Mouse (Mus musculus) heart, embryonic 11.5 days (tissue): Measurements from ENCODE around the gene H2-M5. TPM values are rescaled to one million over a fixed set of nuclear protein-coding genes. Genes with fewer than 3 reads are reported as not detected.

Experiments used
- ATAC-seq: fragments of 200-750 bp; cut with Nextera tagmentation; replicated peaks from 2 replicates; pipeline ENCODE4 v1.8.0; 2017; ENCODE audit warnings: moderate library complexity; ENCODE audit not compliant: insufficient number of reproducible peaks, low FRiP score, low TSS enrichment
- H3K27ac ChIP-seq: fragments of 300-500 bp; sonication (generic); 2 replicates; pipeline ENCODE4 v1.5.1; 2014; ENCODE audit warnings: mild to moderate bottlenecking, low read depth, low read length
- H3K27me3 ChIP-seq: fragments of 300-500 bp; sonication (generic); 2 replicates; pipeline ENCODE4 v1.6.1; 2014; ENCODE audit warnings: mild to moderate bottlenecking, low read length, mixed read lengths; ENCODE audit not compliant: control insufficient read depth, insufficient read depth
- H3K36me3 ChIP-seq: fragments of 300-500 bp; sonication (generic); 2 replicates; pipeline ENCODE4 v1.6.1; 2014; ENCODE audit warnings: mild to moderate bottlenecking, low read length, moderate library complexity, mixed read lengths; ENCODE audit not compliant: control insufficient read depth, insufficient read depth
- H3K4me1 ChIP-seq: fragments of 300-500 bp; sonication (generic); 2 replicates; pipeline ENCODE4 v1.6.1; 2014; ENCODE audit warnings: low read length; ENCODE audit not compliant: control insufficient read depth, insufficient read depth
- H3K4me2 ChIP-seq: fragments of 300-500 bp; sonication (generic); 2 replicates; pipeline ENCODE4 v1.6.1; 2014; ENCODE audit warnings: mild to moderate bottlenecking, moderate library complexity
- H3K4me3 ChIP-seq: fragments of 300-500 bp; sonication (generic); 2 replicates; pipeline ENCODE4 v1.5.1; 2014; ENCODE audit warnings: low read depth, low read length
- H3K9ac ChIP-seq: fragments of 300-500 bp; sonication (generic); 2 replicates; pipeline ENCODE4 v1.6.1; 2014; ENCODE audit warnings: mild to moderate bottlenecking, low read depth, low read length, moderate library complexity
- H3K9me3 ChIP-seq: fragments of 300-500 bp; sonication (generic); replicated peaks from 2 replicates; pipeline ENCODE4 v1.6.1; 2016; ENCODE audit warnings: low read length; ENCODE audit not compliant: control insufficient read depth
- WGBS: fragments of 180-500 bp; shearing (Covaris S2); extraction: QIAGEN DNeasy Blood & Tissue Kit; methylation state at CpG from one replicate; pipeline ENCODE4 v1.1.7; 2014; ENCODE audit not compliant: insufficient replicate concordance; 5-methylcytosine and 5-hydroxymethylcytosine counted together
- polyA plus RNA-seq: library from polyadenylated mRNA; unstranded; fragments of >200 nt; fragmentation: Nextera tagmentation; extraction: Ambion mirVana; gene quantifications from 2 replicates; pipeline ENCODE4 v1.2.1, GENCODE M21; 2014

Gene H2-M5
- polyA plus RNA-seq, 1 experiment from 2014 or later = 0.24 TPM

DNA sequence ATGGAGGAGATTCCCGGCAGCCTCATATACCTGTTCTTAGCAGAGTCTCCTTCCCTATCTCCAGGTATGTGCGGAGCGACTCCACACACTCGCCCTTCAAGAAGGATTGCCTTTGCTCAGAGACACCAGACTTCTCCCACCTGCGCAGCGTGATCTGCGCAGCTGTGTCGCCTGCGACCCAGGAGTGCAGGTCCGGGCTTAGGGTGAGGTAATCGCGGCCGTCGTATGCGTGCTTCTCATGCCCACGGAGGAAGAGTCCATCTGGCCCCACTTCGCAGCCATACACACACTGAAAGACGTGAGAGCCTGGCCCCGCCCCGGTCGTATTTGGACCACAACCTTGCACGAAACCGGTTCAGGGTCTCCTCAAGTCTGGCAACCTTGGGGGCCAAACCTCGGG is 862 bp downstream of the H2-M5 start:
- H3K27ac ChIP-seq = no peak overlapping the region
- H3K4me3 ChIP-seq = peak overlapping the region; percentile 34
- no peaks in the 10 kb centered on the region for H3K9me3 ChIP-seq
- ATAC-seq = no peak
- peaks cover 26% of the 10 kb centered on the region for H3K27me3 ChIP-seq
- peak overlapping the region; percentile 22; the same call in 1 of the 2 replicates for H3K9ac ChIP-seq
- WGBS = 8% methylated on average over 24 of the region's 24 CpGs
- peak overlapping the region; percentile 60 for H3K4me2 ChIP-seq
- H3K4me1 ChIP-seq = no peaks in the 10 kb centered on the region; the same call in 1 of the 2 replicates
- no peaks in the 10 kb centered on the region for H3K36me3 ChIP-seq

DNA sequence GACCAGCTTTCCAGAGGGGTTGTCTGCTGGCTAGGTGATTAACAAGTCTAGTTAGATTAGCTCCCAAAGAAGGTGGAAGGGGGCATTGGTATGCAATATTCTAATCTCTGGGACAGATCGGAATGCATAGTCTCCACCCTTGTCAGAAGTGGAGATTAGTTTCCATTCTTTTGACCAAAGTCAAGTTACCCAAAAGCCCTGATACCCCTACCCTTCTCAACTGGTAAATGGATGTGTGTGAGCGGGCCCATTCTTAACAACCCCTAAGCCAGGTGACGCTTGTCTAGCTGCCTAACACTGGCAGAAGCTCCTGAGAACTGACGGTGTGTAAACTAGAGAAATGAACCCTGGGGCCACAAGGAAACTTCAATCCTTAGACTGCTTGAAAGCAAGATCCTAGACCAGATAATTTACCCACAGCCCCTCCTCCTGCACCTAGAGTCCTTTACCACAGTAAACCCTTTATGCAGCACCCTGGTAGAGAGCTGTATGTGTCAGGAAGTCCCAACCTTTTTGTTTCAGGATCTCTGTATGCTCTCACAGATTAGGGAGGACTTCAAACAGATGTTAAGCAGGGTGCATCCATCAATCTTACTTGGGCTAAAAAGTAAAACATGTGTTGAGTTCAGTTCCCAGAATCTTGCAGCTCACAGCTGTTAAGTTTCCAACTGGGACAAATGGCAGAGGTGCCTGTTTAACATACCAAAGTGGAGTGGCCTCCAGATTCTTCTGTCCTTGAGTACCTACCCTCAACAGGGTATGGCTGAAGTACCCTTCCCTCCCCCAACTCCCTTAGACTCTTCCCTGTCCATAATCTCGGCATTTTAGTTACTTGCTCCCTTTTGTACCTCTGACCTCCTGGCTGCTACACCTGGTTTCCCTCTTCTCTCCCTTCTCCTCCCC is 6.8 kb downstream of the H2-M5 start:
- ATAC-seq = no peak
- WGBS = 28% methylated on average over 5 of the region's 5 CpGs
- H3K36me3 ChIP-seq = no peaks in the 10 kb centered on the region
- H3K4me1 ChIP-seq = peaks cover 4% of the 10 kb centered on the region; the same call in 1 of the 2 replicates
- no peak overlapping the region for H3K4me2 ChIP-seq
- H3K9ac ChIP-seq = no peak overlapping the region
- H3K27ac ChIP-seq = no peak overlapping the region
- H3K9me3 ChIP-seq = no peaks in the 10 kb centered on the region
- H3K27me3 ChIP-seq = peaks cover 7% of the 10 kb centered on the region
- H3K4me3 ChIP-seq = no peak overlapping the region

- no peaks in the 10 kb centered on the region for H3K9me3 ChIP-seq
- no peak overlapping the region for H3K27ac ChIP-seq
- 3% methylated on average over 4 of the region's 4 CpGs for WGBS
- peak overlapping the region; percentile 67 for H3K4me2 ChIP-seq
- H3K4me1 ChIP-seq = peaks cover 4% of the 10 kb centered on the region; the same call in 1 of the 2 replicates
- H3K4me3 ChIP-seq = peak overlapping the region; percentile 32
- no peaks in the 10 kb centered on the region for H3K36me3 ChIP-seq
- peak overlapping the region; percentile 59; the same call in 1 of the 2 replicates for H3K9ac ChIP-seq
- no peak for ATAC-seq
- H3K27me3 ChIP-seq = peaks cover 7% of the 10 kb centered on the region; the same call in 1 of the 2 replicates
Observed at GRCm38 (mm10) chr17:36981845-36982244, 7.5 kb downstream of the H2-M5 start.

GRCm38 (mm10) chr17:36981221-36981813 is 8.0 kb downstream of the H2-M5 start, which contains the start of gene 2410137M14Rik:
Gene 2410137M14Rik (minus strand): TSS chr17:36981237.
- H3K36me3 ChIP-seq = no peaks in the 10 kb centered on the region
- ATAC-seq = no peak
- H3K4me3 ChIP-seq = peak within 1 kb of the TSS; percentile 32
- H3K4me2 ChIP-seq = peak within 1 kb of the TSS; percentile 67
- no peak within 1 kb of the TSS for H3K27ac ChIP-seq
- H3K4me1 ChIP-seq = peaks cover 4% of the 10 kb centered on the region; the same call in 1 of the 2 replicates
- H3K27me3 ChIP-seq = peaks cover 3% of the 10 kb centered on the region; the same call in 1 of the 2 replicates
- H3K9me3 ChIP-seq = no peaks in the 10 kb centered on the region
- H3K9ac ChIP-seq = peak within 1 kb of the TSS; percentile 59
- 4% methylated on average over 18 of the region's 18 CpGs for WGBS

DNA sequence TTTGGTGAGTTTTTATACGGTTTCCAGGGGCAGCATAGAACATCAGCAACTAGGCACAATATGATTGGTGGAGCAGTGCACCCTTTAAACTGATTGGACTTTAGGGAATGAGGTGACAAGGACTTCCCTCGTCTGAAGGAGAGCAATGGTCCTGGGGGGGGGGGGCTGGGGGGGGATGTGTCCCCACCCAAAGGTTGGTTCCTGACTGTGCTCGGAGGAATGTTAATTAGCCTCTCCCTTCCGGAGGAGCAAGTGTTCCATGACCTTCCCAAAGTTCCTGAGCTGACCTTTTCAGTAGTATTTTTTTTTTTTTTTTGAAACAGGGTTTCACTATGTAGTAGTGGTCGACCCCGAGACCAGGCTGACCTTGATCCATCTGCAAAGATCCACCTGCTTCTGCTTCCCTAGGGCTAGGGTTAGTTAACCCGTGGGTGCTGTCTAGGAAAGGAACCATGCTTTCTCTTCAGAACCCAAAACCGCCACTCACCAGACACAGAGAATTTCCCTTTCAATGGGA is 16.0 kb downstream of the H2-M5 start:
- H3K4me2 ChIP-seq = no peak overlapping the region
- H3K4me3 ChIP-seq = no peak overlapping the region
- no peaks in the 10 kb centered on the region for H3K9me3 ChIP-seq
- H3K9ac ChIP-seq = no peak overlapping the region
- 65% methylated on average over 8 of the region's 8 CpGs for WGBS
- ATAC-seq = no peak
- H3K27ac ChIP-seq = no peak overlapping the region
- H3K4me1 ChIP-seq = no peaks in the 10 kb centered on the region
- no peaks in the 10 kb centered on the region for H3K36me3 ChIP-seq
- no peaks in the 10 kb centered on the region for H3K27me3 ChIP-seq

- no peak overlapping the region for H3K4me3 ChIP-seq
- no peaks in the 10 kb centered on the region for H3K27me3 ChIP-seq
- WGBS = 83% methylated on average over 3 of the region's 3 CpGs
- no peak overlapping the region for H3K9ac ChIP-seq
- H3K4me2 ChIP-seq = no peak overlapping the region
- H3K9me3 ChIP-seq = no peaks in the 10 kb centered on the region
- no peaks in the 10 kb centered on the region for H3K4me1 ChIP-seq
- H3K36me3 ChIP-seq = no peaks in the 10 kb centered on the region
- ATAC-seq = no peak
- no peak overlapping the region for H3K27ac ChIP-seq
Observed at GRCm38 (mm10) chr17:36972791-36973190, 16.5 kb downstream of the H2-M5 start.

DNA sequence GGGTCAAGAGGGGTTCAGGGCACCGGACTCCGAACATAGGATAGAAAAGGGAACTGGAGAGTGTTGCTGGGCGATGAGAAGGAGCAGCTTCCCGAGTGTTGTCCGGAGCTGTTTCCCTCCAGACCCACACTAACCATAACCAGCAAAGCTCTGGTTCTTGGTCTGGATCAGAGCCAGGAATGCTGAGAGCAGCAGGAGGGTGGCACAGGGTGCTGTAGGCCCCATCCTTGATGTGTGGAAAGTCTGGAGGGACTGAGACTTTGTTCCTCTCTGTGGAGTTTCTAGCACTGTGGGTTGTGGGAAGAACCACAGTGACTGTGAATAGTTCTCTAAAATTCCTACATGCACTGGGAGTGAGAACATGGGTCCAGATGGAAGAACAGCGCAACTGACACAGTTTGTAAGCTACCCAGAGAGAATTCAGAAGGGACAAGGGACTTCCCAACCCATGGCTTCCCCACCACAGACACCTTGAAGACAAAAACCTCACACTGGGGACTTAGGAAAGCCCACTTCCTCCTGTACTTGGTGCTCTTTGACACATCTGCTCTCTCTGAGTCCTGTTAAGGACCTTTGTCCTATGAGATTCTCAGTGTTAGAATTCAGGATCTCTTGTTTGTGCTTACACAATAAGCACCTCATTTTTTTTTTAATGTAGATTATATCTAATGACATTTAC is 18.0 kb downstream of the H2-M5 start:
- ATAC-seq = no peak
- Histone ChIP-seq H3K4me3 (no peak overlapping the region), H3K9me3 (no peaks in the 10 kb centered on the region), H3K4me2 (no peak overlapping the region), H3K27me3 (no peaks in the 10 kb centered on the region), H3K36me3 (no peaks in the 10 kb centered on the region), H3K27ac (no peak overlapping the region), H3K9ac (no peak overlapping the region), H3K4me1 (no peaks in the 10 kb centered on the region)
- WGBS = 85% methylated on average over 6 of the region's 6 CpGs

DNA sequence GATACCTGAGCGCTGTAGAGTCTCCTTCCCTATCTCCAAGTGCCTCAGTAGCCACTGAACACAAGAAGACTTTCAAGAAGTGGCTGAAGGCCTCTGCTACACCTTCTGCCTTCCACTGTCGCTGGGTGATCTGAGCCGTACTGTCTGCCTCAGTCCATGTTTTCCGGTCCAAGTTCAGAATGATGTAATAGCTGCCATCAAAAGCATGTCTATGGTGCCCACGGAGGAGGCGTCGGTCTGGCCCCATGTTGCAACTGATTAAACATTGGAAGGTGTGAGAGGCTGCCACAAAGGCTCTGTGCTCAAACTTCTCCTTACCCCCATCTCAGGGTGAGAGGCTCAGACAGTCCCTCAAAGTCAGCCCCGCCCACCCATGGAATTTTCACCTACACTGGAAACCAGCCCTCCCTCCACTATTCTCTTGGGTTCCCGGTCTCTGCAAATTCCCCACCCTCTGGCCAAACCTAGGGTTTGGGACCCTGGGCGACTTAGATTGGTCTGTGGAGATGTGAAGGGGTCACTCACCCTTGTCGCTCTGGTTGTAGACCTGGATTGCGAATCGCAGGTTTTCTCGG is 18.9 kb downstream of the H2-M5 start:
- Histone ChIP-seq H3K27ac (no peak overlapping the region), H3K9me3 (no peaks in the 10 kb centered on the region), H3K9ac (no peak overlapping the region), H3K4me1 (no peaks in the 10 kb centered on the region), H3K27me3 (no peaks in the 10 kb centered on the region), H3K4me2 (no peak overlapping the region), H3K36me3 (no peaks in the 10 kb centered on the region), H3K4me3 (no peak overlapping the region)
- 76% methylated on average over 14 of the region's 14 CpGs for WGBS
- ATAC-seq = no peak
